Mouse (Mus musculus): ENCODE results near the gene Tdpoz3.
"Not testable (repeated sequence)": the region's sequence is repeated elsewhere in the genome, so short reads cannot be mapped to it uniquely, and the experiment has no call there.

Gene Tdpoz3

DNA sequence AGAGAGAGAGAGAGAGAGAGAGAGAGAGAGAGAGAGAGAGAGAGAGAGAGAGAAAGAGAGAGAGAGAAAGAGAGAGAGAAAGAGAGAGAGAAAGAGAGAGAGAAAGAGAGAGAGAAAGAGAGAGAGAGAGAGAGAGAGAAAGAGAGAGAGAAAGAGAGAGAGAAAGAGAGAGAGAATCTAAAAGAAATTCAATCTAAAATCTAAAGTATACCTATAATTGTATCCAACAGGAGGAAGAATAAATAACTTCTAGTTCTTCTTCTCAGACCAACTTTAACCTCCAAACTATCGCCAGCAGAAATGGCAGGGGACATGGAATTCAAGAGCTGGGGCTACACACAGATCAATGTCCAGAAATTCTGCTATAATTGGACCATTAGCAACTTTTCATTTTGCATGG, at the start of gene Tdpoz3:
TSS of gene Tdpoz3 (plus strand) at position 301 of the 400 bp plus-strand sequence.
- DNase-seq (ENCODE audit: low spot score): not testable (repeated sequence)

DNA sequence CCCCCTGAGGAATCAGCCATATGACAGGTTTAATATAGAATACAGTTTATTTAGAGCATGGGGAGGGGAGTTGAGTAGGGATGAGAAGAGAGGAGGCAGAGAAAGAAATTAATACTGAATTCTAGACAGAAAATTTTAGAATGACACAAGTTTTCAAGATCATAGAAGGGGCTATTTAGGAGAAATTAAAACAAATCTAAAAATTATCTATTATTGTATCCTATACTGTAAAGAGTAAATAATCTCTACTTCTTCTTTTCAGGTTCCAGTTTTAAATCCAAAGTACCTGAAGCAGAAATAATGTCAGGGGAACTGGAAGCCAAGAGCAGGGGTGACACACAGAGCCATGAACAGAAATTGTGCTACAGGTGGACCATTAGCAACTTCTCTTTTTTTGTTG, 29.7 kb upstream of the Tdpoz3 start, which contains the start of gene Tdpoz4:
TSS of gene Tdpoz4 (plus strand) at position 301 of the 400 bp plus-strand sequence.
- DNase-seq (ENCODE audit: low spot score): not testable (repeated sequence)

DNA sequence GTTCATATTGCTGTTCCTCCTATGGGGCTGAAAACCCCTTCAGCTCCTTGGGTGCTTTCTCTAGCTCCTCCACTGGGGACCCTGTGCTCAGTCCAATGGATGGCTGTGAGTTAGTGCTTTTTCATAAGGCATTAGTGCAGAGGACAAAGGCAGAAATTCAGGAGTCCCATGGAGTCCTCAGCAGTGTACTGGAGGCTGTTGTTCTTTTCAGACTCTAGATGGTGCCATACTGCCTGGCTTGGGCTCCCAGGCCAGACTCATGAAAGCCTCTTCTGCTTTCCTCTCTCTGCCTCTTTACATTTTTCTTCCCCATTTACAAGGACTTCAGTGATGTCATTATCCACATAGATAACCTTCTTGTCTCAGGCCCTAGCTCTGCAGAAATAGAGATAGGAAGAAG, 12.5 kb upstream of the Tdpoz3 start:
- not testable (repeated sequence) for DNase-seq (ENCODE audit: low spot score)

DNA sequence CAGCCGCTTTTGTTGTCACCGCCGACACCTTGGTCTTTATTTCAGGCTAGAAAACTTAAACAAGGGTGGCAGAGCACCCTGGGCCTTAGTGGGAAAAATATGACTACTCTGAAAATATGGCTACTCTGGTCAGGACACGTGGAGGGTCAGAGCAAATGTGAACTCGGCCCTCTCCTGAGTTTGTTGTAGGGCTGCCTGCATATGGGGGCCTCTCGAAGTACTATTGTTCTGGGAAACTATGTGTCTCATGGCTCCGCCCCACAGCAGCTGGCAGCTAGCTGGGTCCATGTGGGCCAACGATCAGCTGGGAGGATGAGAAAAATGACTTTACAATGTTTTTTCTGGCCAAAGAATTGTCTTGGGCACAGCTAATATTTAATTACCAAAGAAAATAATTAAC, 33.1 kb downstream of the Tdpoz3 start:
- DNase-seq (ENCODE audit: low spot score): not testable (repeated sequence)

DNA sequence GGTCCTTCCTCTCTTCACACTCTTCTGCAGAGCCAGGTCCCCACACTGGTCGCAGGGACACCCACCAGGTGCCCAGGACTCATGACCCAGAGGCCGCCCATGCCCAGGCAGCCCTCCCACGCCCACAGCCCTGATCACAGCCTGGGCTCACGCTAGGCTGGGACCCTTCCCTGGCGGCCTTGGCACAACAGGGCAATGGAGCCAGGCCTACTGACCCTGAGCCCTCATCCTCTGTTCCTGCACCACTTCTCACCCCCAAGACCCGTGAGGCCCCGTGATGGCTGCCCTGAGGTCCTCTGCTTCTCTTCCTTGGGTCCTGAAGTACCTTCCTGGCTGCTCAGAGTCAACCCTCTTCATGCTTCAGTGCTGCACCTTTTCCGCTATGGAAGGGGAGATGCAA, 44.8 kb downstream of the Tdpoz3 start:
- DNase-seq (ENCODE audit: low spot score): not testable (repeated sequence)

Measured in T-cell, adult 2 months (primary cell).